Mouse (Mus musculus): Measurements from ENCODE around the gene Trim44. TPM values are rescaled to one million over a fixed set of nuclear protein-coding genes. Genes with fewer than 3 reads are reported as not detected.

Gene Trim44
- total RNA-seq (2017), result 29.3 to 39.8 TPM (median 36.1 TPM) in 3 replicates

DNA sequence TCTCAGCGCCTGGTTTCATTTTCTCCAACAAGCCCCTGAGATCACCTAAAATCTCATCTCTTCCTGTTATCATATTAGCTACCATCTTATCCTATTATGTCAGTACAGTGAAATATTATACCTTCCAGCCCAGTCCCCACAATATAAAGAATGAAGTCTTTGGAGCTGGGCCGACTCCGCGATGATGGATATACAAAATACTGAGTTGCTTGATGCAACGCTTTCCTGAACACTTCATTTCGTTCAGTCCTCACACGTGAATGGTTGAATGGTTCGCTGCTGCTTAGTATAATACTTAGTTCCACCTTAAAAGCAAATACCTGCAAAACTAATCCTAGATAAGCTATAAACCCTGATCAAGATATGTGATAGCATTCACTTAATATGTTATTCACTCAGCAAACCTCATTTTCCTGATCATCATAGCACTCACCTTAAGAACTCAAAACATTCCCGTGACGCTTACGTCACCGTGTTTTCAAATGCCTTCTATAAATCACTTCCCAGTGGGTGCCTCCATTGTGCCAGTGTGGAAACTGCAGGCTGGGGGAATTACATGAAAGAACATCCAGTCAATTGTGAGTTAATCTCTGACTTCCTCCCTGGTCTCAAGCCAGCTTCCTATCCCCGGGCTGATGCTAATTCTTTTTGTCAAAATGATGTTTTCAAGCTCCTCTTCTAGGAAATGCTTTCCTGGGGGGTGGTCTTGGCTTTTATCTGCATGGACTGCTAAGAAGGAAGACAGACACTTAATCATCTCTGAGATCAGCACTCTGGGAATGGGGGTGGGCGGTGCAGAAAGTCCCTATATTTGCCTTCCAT is at the start of gene Trim44:
Gene Trim44 (minus strand): TSS at position 466 of the 822 bp plus-strand sequence.
- ATAC-seq (replicated peaks; ENCODE audit: insufficient number of reproducible peaks, low FRiP score, low TSS enrichment, poor library complexity, severe bottlenecking), result no peak

DNA sequence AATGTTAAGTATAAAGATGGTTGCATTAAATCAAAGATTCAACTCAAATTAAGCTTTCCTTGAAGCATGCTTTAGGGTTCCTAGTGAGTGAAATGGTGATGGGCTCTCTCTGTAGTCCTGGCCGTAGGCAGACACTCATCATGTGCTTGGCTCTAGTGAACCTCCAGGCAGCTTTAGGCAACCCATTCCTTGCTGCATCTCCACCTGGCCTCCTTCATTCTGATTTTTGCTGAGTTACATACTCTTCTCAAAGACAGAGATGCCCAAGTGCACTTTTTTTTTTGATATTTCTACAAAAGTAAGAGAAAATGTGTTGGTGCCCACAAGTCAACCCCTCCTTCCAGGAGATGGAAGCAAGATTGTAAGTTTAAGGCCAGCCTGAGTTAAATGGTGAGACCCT is 47.5 kb upstream of the Trim44 start:
- ATAC-seq (replicated peaks; ENCODE audit: insufficient number of reproducible peaks, low FRiP score, low TSS enrichment, poor library complexity, severe bottlenecking), result no peak

DNA sequence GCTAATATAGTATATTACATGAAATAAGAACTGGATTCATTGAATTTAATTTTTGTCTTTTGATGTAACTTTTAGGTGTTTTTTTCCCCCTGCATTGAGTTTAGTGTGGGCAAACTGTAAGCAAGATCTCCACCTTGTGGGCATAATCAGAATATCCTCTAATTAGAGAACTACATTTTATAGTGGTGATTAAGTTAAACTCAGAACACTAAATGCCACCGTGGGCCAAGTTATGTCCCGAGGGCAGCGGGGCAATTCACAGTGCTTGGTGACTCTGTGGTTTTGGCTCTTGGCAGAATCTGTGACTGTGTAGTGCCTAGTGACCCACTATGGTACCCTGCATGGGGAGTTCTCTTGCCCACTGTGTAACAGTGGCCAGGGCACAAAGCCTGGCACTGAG is 45.8 kb upstream of the Trim44 start:
- no peak for ATAC-seq (replicated peaks; ENCODE audit: insufficient number of reproducible peaks, low FRiP score, low TSS enrichment, poor library complexity, severe bottlenecking)

DNA sequence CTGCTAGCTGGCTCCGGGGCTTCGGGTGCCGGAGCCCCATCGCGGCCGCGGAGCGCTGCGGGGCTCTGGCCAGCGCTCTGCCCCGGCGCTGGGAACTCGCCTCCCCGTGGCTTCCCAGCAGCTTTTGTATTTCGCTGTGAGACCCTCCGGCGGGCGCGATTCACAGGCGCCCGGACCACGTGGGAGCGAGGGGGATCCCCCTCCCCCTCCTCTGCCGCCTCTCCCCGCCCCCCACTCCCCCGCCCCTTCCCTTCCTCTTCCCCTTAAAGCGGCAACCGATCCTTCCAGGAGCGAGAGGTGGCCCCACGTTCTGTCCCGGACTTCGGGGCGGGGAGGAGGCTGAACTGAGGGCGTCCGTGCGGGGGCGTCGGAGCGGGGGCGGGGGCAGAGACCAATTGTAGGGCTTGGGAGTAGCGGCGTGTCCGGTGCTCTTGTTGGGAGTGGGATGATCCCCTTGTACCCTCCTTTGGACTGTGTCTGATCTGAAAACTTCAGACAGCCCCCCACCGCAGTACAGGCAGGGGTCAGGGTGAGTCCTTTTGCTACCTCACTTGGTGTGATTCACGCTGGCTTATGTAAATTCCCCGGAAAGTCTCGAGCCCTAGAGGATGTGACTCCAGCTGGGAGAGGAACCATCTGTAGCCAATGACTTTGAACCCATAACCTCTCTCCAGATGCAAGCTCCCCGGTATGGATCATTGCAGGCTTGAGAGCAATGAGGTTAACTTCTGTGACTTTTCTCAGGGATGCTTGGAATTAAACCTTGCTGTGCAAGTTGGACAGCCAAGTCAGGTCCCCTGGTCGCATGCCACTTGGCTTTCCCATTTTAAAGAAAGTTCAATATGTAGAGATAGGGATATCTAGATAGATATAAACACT is 44.3 kb upstream of the Trim44 start, which contains the start of gene Fjx1:
Gene Fjx1 (minus strand): TSS at position 829 of the 879 bp plus-strand sequence.
- ATAC-seq (replicated peaks; ENCODE audit: insufficient number of reproducible peaks, low FRiP score, low TSS enrichment, poor library complexity, severe bottlenecking), result no peak

DNA sequence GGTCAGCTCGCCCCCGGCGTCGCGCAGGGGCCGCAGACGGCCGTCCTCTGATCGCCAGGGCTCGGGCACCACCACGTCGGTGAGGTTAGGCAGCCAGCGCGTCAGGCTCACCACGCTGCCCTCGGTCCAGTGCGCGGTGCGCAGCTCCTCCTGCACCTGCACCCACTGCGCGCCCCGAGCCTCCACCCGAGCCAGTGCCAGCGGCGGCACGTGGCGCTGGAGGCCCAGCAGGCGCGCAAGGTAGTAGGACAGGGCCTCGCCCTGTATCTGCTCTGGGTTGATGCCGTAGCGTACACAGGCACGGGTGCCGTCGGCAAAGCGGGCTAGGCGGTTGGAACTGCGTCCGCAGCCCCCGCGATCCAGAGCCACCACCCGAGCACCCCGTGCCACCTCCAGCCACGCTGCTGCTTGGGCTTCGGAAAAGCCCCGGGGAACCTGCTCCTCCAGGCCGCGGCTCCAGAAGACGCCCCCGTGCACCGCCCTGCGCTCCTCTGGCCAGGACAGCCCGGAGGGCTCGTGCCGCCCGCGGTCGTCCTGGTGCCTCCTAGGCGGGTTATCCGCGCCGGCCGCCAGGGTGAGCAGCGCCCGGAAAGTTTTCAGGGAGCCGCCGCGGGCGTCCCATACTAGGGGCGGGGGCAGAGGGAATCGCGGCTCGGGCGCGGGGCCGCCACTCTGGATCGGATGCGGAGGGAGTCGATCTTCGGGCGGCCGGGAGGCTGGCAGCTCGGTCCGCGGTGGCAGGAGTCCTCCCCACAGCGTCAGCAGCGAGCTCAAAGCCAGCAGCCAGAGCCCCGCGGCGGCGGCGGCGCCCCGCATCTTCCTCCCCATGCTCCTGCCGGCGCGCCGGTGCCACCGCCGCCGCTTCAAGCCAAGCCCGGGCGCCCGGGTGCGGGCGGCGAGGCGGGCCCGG is 43.4 kb upstream of the Trim44 start:
- no peak for ATAC-seq (replicated peaks; ENCODE audit: insufficient number of reproducible peaks, low FRiP score, low TSS enrichment, poor library complexity, severe bottlenecking)

DNA sequence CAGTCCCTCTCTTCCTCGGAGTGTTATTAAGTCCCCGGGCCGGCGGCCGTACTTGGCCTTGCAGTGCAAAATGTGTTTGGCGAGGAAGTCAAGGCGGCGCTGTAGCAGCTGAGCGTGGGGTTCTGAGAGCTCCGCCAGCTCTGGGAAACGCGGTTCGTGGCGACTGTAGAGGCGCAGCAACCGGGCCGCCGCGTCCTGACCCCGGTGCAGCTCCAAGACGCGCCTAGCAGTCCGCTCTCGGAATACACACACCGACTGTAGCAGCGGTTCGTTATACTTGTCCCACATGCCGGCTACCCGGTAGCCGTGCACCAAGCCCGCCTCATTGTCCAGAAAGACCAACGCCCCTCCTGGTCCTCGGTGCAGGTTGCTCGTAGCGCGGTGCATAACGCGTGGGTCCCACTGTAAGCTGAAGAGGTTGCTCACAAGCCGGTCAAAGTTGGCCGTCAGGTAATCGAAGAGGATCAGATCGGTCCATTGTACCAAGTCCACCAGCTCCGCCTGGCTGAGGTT is 42.7 kb upstream of the Trim44 start:
- 0 out of 2 replicates have a peak, but pooled peaks have one; percentile 21 for ATAC-seq (replicated peaks; ENCODE audit: insufficient number of reproducible peaks, low FRiP score, low TSS enrichment, poor library complexity, severe bottlenecking)

DNA sequence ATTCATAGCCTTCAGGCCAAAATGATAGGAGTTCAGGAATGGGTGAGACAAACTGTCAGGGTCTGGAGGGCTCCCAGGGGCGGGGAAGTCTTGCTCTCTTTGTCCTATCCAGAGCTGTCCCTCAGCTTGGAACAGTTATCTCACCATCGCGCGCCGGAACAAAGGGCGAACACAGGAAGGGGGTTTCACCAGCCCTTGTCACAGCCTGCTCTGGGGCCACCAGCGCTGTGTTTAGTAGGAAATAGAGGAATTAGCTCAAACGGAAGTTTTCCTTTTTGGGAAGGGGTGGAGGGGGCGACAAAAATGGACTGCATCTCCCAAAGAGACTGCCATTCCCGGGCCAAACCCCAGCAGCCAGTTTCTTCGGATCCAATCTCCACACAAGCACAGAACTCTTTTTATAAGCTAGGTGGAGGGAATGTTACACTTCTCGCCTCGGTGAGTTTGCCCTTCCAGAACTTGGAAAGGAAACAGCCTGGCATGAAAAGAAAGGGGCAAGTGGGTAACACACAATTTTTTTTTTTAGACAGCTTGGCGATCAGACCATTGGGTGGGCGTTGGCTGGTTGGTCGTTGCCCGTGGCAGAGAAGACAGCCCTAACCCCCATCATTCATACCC is 42.1 kb upstream of the Trim44 start:
- ATAC-seq (replicated peaks; ENCODE audit: insufficient number of reproducible peaks, low FRiP score, low TSS enrichment, poor library complexity, severe bottlenecking), result no peak

DNA sequence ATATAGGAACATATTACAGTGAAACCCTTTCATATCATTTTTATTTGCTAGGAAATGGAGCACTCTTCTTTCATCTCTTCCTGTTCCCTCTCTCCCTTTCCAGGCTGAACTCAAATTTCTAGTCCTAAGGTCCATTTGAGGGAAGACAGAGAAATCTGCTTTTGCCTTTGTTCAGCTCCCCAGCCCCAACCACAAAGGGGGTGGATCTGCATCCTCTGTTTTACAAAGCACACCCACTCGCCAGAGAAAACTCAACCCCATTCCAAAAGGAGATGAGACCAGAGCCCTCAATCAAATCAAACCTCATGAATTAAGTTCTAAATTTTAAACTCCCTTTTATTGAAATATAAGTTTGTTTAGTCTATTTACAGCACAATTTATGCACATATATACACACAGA is 41.4 kb upstream of the Trim44 start:
- ATAC-seq (replicated peaks; ENCODE audit: insufficient number of reproducible peaks, low FRiP score, low TSS enrichment, poor library complexity, severe bottlenecking), result no peak

DNA sequence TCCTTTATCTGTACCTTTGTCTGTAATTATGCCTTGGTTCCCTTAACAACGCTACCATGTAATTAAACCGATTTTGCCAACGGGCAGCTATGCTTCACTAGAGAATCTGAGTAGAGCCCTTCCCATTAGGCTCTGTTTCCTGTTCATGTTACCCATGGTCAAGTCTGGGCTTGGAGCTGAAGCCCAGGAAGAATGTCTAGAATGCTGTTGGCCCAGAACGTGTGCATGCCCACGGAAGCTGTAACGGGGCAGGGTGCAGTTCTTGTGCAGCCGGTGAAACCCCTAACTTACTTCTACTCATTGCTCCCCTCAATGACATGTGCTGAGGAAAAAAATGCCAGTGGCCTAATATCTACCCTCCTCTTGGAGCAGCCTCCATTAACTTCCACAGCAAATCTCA is 40.2 kb upstream of the Trim44 start:
- no peak for ATAC-seq (replicated peaks; ENCODE audit: insufficient number of reproducible peaks, low FRiP score, low TSS enrichment, poor library complexity, severe bottlenecking)

DNA sequence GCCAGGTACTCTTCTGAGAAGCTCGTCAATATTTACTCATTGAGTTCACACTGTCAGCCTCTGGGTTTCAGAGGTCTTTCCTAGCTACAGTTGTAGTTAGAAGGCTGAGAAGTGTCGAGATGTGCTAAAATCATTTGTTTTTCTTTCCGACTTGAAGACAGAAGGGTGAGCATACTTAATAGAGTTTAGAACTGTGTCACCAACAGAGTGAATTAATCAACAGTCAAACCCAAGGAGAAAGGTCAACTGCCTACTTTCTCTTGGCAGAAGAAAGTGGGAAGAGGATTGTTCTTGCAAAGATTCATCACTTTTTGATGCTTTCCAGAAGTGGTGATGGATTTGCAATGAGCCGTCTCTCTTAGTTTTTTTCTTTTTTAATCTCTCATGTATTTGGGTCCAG is 39.2 kb upstream of the Trim44 start:
- ATAC-seq (replicated peaks; ENCODE audit: insufficient number of reproducible peaks, low FRiP score, low TSS enrichment, poor library complexity, severe bottlenecking), result no peak

DNA sequence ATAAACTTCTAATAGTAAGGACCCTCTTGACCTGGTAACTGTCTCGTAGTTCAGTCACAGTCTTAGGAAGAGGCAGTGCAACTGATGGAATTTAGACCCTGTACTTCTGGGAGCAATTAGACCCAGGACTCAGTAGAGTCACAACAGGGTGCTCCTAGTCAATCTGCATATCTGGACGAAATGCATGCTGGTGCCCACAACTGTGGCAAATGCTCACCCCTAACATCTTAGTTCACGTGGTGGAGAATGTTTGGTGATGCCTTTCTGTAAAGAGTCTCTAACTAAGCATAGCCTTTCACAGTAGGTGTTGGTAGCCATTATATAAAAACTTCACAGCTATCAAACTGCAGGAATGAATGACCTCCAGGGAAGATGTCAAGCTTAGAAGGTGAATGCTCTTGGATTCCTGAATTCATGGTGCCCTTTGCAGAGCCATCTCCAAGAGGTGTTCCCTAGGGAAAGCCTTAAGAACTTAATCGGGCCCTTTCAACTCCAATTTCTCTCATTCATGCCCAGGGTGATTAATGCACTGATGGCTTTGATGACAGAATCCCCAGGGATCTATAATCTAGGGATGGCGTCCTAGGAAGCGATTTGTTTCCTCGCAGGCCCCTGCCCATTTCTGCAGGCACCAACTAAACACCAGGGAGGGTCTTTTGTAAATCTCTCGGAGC is 29.9 kb upstream of the Trim44 start:
- no peak for ATAC-seq (replicated peaks; ENCODE audit: insufficient number of reproducible peaks, low FRiP score, low TSS enrichment, poor library complexity, severe bottlenecking)

DNA sequence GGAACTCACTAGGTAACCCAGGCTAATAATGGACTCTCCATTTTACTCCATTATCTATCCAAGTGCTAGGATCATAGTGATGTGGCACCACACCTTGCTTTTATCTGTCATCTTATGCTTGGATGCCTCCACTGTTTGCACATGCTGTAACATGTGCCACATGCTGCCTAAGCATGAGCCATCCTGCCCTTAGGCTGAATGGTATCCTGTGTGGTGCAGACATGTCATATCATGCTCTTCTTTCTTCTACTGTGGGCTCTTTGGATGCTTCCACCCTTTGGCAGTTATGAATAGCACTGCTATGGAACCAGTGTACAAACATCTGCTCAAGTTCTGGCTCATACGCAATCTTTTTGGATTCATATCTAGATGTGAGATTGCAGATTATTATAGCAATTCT is 26.3 kb upstream of the Trim44 start:
- no peak for ATAC-seq (replicated peaks; ENCODE audit: insufficient number of reproducible peaks, low FRiP score, low TSS enrichment, poor library complexity, severe bottlenecking)

DNA sequence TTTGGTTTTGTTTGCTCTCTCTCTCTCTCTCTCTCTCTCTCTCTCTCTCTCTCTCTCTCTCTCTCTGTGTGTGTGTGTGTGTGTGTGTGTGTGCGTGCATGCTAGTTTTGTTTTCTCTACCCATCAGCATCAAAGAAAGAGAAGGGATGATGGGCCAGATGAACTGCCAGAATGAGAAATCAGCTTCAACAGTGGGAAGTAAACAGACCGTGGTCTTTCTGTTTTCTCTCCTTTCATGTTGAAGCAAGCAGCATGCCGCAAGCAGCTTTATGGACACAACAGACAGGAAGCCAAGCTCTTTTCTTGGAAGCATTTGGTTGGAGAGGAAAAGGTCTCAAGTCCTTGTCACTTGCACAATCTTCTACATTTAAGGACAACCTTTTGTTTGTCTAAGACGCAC is 23.5 kb upstream of the Trim44 start:
- ATAC-seq (replicated peaks; ENCODE audit: insufficient number of reproducible peaks, low FRiP score, low TSS enrichment, poor library complexity, severe bottlenecking), result no peak

DNA sequence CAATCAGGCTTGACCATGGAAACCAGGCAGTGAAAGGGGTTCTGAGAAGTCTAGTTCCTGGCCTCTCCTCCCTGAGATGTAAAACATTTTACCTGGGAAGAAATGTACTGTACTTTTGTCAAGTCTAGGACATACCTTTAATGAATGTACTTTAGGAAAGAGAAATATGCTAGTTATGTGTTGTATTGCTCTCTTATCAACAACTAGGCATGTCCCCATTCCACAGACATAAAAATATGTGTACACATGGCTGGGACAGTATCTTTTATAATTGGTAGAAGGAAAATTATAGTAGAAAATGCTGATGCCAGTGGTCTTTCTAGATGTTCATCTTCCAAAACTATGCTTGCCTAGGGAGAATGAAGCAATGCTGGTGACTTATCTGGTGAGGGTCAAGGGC is 20.3 kb upstream of the Trim44 start:
- ATAC-seq (replicated peaks; ENCODE audit: insufficient number of reproducible peaks, low FRiP score, low TSS enrichment, poor library complexity, severe bottlenecking), result no peak

DNA sequence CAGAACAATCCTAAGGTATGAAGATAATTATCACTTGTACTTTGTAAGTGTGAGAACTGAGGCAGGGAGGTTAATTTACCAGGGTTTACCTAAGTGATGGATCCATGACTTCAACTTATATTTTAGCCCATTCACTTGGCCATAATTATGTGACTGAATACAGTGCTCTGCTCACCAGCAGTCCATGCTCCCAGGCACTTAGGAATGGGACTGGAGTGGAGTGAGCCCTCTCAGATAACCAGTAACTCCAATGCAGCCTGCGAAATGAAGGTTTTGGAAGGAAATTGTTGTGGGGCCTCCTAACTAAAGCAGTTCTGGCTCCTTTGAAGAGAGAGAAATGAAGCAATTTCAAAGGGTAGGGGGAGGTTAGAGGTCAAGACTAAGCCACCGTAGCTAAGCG is 18.8 kb upstream of the Trim44 start:
- ATAC-seq (replicated peaks; ENCODE audit: insufficient number of reproducible peaks, low FRiP score, low TSS enrichment, poor library complexity, severe bottlenecking), result no peak

DNA sequence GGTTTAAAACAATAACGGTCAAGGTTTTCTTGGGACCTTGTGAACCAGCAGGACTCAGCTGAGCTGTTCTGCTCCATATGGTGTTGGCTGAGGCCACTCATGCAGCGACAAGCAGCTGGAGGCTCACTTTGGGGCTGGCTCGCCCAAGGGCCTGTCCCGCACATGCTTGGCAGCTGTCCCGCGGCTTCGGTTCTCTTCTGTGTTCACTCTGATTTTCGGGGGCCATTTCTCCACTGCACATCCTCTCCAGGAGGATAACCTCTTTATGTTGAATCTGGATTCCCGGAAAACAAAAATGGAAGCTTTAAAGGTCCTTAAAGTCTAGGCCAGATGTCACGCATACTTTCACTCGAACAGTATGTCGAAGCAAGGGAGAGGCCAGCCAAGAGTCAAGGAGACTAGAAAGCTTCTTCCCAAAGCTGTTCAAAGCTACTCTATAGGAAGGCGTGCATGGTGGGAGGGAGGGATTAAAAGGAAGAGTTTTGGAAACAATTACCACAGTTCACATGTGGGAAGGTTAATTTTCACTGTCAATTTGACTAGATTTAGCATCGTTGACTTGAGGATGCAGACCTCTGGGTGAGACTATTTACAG is 8.6 kb upstream of the Trim44 start:
- ATAC-seq (replicated peaks; ENCODE audit: insufficient number of reproducible peaks, low FRiP score, low TSS enrichment, poor library complexity, severe bottlenecking), result no peak

DNA sequence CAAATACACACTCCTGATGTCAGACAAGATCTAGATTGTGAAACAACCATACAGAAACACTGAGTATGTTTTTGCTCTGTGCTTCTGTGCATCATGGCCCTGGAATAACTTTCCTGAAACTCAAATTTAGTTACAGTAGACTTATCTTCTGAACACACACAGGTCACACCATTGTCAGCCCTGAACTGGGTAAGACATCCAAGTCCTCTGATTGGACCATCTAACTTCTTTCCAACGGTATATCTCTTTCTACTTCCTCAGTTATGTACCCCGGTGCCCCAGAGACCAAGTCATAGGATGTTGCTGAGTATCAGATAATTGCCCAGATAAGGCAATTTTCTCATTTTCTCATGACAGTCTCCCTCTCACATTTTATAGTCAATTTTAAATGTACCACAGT is 5.1 kb upstream of the Trim44 start:
- no peak for ATAC-seq (replicated peaks; ENCODE audit: insufficient number of reproducible peaks, low FRiP score, low TSS enrichment, poor library complexity, severe bottlenecking)
